Mouse (Mus musculus) limb, embryonic 10.5 days (tissue): ENCODE measurements at regions not wholly inside any gene's neighbourhood (a gene's known extent, or its start where the extent isn't known, plus 50 kb on each side); places are given as distances from the start of the nearest gene placed in this dataset.

Source experiments
- DNase-seq: peaks from one replicate; pipeline ENCODE4 v3.0.0-alpha.2; 2017; ENCODE audit warnings: low spot score
- H3K27ac ChIP-seq: fragments of 300-500 bp; sonication (generic); 2 replicates; pipeline ENCODE4 v1.5.1; 2016; ENCODE audit warnings: mild to moderate bottlenecking
- H3K27me3 ChIP-seq: fragments of 300-500 bp; sonication (generic); 2 replicates; pipeline ENCODE4 v1.6.1; 2016; ENCODE audit warnings: low read depth, mild to moderate bottlenecking; ENCODE audit not compliant: poor library complexity, severe bottlenecking
- H3K36me3 ChIP-seq: fragments of 300-500 bp; sonication (generic); 2 replicates; pipeline ENCODE4 v1.6.1; 2016; ENCODE audit warnings: mild to moderate bottlenecking, moderate library complexity
- H3K4me1 ChIP-seq: fragments of 300-500 bp; sonication (generic); 2 replicates; pipeline ENCODE4 v1.6.1; 2016
- H3K4me3 ChIP-seq: fragments of 300-500 bp; sonication (generic); 2 replicates; pipeline ENCODE4 v1.5.1; 2016; ENCODE audit warnings: mild to moderate bottlenecking, moderate library complexity
- H3K9me3 ChIP-seq: fragments of 300-500 bp; sonication (generic); replicated peaks from 2 replicates; pipeline ENCODE4 v1.6.1; 2016; ENCODE audit warnings: mild to moderate bottlenecking
- WGBS: fragments of 180-500 bp; shearing (Covaris S2); methylation state at CpG from one replicate; pipeline ENCODE4 v1.1.7; 2016; 5-methylcytosine and 5-hydroxymethylcytosine counted together

GRCm38 (mm10) chr15:29199988-29200387 is 972.4 kb upstream of the Ctnnd2 start:
- Histone ChIP-seq H3K4me1 (no peaks in the 10 kb centered on the region), H3K9me3 (no peaks in the 10 kb centered on the region), H3K4me3 (no peak overlapping the region), H3K27me3 (no peaks in the 10 kb centered on the region), H3K36me3 (no peaks in the 10 kb centered on the region), H3K27ac (no peak overlapping the region)
- no peak for DNase-seq

GRCm38 (mm10) chr15:29223667-29224066 is 948.7 kb upstream of the Ctnnd2 start:
- Histone ChIP-seq H3K36me3 (no peaks in the 10 kb centered on the region), H3K27ac (no peak overlapping the region), H3K27me3 (no peaks in the 10 kb centered on the region), H3K9me3 (no peaks in the 10 kb centered on the region), H3K4me1 (no peaks in the 10 kb centered on the region), H3K4me3 (no peak overlapping the region)
- no peak for DNase-seq
- 84% methylated on average over 3 of the region's 3 CpGs for WGBS

GRCm38 (mm10) chr15:29226889-29227288 is 945.5 kb upstream of the Ctnnd2 start:
- no peak for DNase-seq
- WGBS, result 97% methylated on average over 1 of the region's 1 CpGs
- Histone ChIP-seq H3K4me1 (no peaks in the 10 kb centered on the region), H3K4me3 (no peak overlapping the region), H3K36me3 (no peaks in the 10 kb centered on the region), H3K27me3 (no peaks in the 10 kb centered on the region), H3K27ac (no peak overlapping the region), H3K9me3 (no peaks in the 10 kb centered on the region)

- no peak overlapping the region for H3K27ac ChIP-seq
- no peaks in the 10 kb centered on the region for H3K9me3 ChIP-seq
- no peak overlapping the region for H3K4me3 ChIP-seq
- H3K36me3 ChIP-seq, result no peaks in the 10 kb centered on the region
- no peak for DNase-seq
- H3K27me3 ChIP-seq, result no peaks in the 10 kb centered on the region
- H3K4me1 ChIP-seq, result no peaks in the 10 kb centered on the region
Observed at GRCm38 (mm10) chr15:29234635-29235034, 937.8 kb upstream of the Ctnnd2 start.

- WGBS, result 85% methylated on average over 3 of the region's 3 CpGs
- Histone ChIP-seq H3K27me3 (no peaks in the 10 kb centered on the region), H3K4me1 (no peaks in the 10 kb centered on the region), H3K36me3 (no peaks in the 10 kb centered on the region), H3K27ac (no peak overlapping the region), H3K4me3 (no peak overlapping the region), H3K9me3 (no peaks in the 10 kb centered on the region)
- DNase-seq, result no peak
Observed at GRCm38 (mm10) chr15:29255152-29255551, 917.2 kb upstream of the Ctnnd2 start.

- no peaks in the 10 kb centered on the region for H3K4me1 ChIP-seq
- H3K4me3 ChIP-seq, result no peak overlapping the region
- H3K9me3 ChIP-seq, result no peaks in the 10 kb centered on the region
- DNase-seq, result no peak
- no peak overlapping the region for H3K27ac ChIP-seq
- H3K27me3 ChIP-seq, result no peaks in the 10 kb centered on the region
- no peaks in the 10 kb centered on the region for H3K36me3 ChIP-seq
- 75% methylated on average over 1 of the region's 1 CpGs for WGBS
Observed at GRCm38 (mm10) chr15:29266767-29267166, 905.6 kb upstream of the Ctnnd2 start.

GRCm38 (mm10) chr15:29296454-29296853 is 875.9 kb upstream of the Ctnnd2 start:
- Histone ChIP-seq H3K4me1 (peaks cover 7% of the 10 kb centered on the region; the same call in 1 of the 2 replicates), H3K36me3 (no peaks in the 10 kb centered on the region), H3K9me3 (no peaks in the 10 kb centered on the region), H3K27ac (no peak overlapping the region), H3K4me3 (no peak overlapping the region), H3K27me3 (no peaks in the 10 kb centered on the region)
- WGBS, result 51% methylated on average over 2 of the region's 2 CpGs
- DNase-seq, result peak; percentile 30
